Mouse (Mus musculus): ENCODE measurements around the gene Zdhhc3. TPM values are rescaled to one million over a fixed set of nuclear protein-coding genes. Genes with fewer than 3 reads are reported as not detected.

Zdhhc3 gene
- polyA plus RNA-seq, 2 experiments = 18.3 to 21.9 TPM

DNA sequence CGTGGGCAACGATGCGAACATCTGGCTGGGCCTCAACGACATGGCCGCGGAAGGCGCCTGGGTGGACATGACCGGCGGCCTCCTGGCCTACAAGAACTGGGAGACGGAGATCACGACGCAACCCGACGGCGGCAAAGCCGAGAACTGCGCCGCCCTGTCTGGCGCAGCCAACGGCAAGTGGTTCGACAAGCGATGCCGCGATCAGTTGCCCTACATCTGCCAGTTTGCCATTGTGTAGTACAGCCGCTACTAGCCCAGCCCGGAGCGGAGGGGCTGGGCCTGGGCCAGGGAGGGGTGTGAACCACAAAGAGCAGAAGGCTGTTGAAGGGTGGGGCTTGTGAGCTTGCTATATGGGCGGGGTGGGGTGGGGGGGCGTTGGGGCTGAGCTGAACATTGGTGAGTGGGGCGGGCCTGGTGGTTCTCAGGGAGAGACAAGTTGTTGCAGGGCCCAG, 43.9 kb upstream of the Zdhhc3 start:
- peak overlapping the region; percentile 29; the same call in 1 of the 2 replicates for H3K4me2 ChIP-seq (ENCODE audit: low read depth)
- WGBS (ENCODE audit: insufficient replicate concordance) = 42% methylated on average over 30 of the region's 30 CpGs
- TF ChIP-seq EP300 (IDR thresholded peaks at IDR 0.05; ENCODE audit: low read depth) = no peak
- TF ChIP-seq CTCF (IDR thresholded peaks at IDR 0.05; ENCODE audit: low read depth) = no peak
- H3K4me1 ChIP-seq (replicated peaks; ENCODE audit: control insufficient read depth in 2 of 2, insufficient read depth in 2 of 2, low read length in 1 of 2) = peaks cover 0 to 2% of the 10 kb centered on the region in 2 experiments; a peak in 2 of 4 replicates
- no peaks in the 10 kb centered on the region for H3K27me3 ChIP-seq (ENCODE audit: control insufficient read depth, insufficient read depth, low read length)
- H3K36me3 ChIP-seq (replicated peaks; ENCODE audit: control insufficient read depth, insufficient read depth, low read depth) = no peaks in the 10 kb centered on the region
- no peak overlapping the region for H3K9ac ChIP-seq (replicated peaks)
- no peak overlapping the region for H3K4me3 ChIP-seq (ENCODE audit: insufficient read depth in 1 of 2, low read depth in 2 of 2, low read length in 2 of 2)
- no peaks in the 10 kb centered on the region for H3K9me3 ChIP-seq (ENCODE audit: control insufficient read depth, low read length)
- no peak overlapping the region for H3K27ac ChIP-seq
- ATAC-seq (ENCODE audit: insufficient read depth) (peak; percentile 44; the same call in 1 of the 2 replicates), DNase-seq (ENCODE audit: low read depth in 3 of 3, low spot score in 3 of 3) (no peak)

DNA sequence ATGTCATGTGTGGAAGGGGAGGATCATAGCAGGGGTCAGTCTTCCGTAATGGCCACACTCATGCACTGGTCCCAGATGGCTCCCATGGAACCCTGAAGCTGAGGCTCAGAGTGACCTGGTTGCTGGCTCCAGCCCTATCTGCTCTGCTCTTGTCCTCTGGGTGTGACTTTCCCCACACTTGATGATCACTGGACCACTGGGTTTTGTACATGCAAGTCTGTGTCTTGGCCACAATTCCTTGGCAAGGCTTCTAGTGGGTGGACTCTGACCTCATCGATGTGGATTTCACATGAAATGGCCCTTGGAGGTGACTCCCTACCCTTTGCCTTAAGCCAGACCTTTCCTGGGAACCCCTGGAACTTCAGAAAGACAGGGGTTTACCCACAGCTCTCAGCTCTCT, 40.1 kb upstream of the Zdhhc3 start:
- Histone ChIP-seq H3K9ac (replicated peaks) (no peak overlapping the region), H3K9me3 (ENCODE audit: control insufficient read depth, low read length) (no peaks in the 10 kb centered on the region), H3K4me3 (ENCODE audit: insufficient read depth in 1 of 2, low read depth in 2 of 2, low read length in 2 of 2) (no peak overlapping the region), H3K27me3 (ENCODE audit: control insufficient read depth, insufficient read depth, low read length) (no peaks in the 10 kb centered on the region), H3K4me1 (replicated peaks; ENCODE audit: control insufficient read depth in 2 of 2, insufficient read depth in 2 of 2, low read length in 1 of 2) (peaks cover 0 to 2% of the 10 kb centered on the region in 2 experiments; a peak in 2 of 4 replicates), H3K36me3 (replicated peaks; ENCODE audit: control insufficient read depth, insufficient read depth, low read depth) (no peaks in the 10 kb centered on the region), H3K27ac (no peak overlapping the region), H3K4me2 (ENCODE audit: low read depth) (no peak overlapping the region)
- TF ChIP-seq CTCF (IDR thresholded peaks at IDR 0.05; ENCODE audit: low read depth) (no peak), EP300 (IDR thresholded peaks at IDR 0.05; ENCODE audit: low read depth) (no peak)
- 73% methylated on average over 2 of the region's 2 CpGs for WGBS (ENCODE audit: insufficient replicate concordance)
- ATAC-seq (ENCODE audit: insufficient read depth) (no peak), DNase-seq (ENCODE audit: low read depth in 3 of 3, low spot score in 3 of 3) (no peak)

DNA sequence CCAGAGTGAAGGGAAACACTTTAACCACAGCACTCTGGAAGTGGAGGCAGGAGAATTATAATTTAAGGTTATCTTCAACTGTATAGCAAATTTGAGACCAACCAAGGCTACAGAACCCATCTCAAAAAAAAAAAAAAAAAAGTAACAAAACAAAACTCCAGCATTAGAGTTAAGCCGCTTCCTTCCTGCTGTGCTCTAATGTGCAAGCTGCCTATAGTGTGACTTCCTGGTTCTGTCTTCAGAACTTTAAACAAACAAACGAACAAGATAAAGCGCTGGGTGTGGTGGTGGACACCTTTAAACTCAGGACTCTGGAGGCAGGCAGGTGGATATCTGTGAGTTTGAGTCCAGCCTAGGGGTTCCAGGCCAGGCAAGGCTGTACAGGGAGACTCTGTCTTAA, 39.0 kb upstream of the Zdhhc3 start:
- 19% methylated on average over 3 of the region's 3 CpGs for WGBS (ENCODE audit: insufficient replicate concordance)
- Histone ChIP-seq H3K27me3 (ENCODE audit: control insufficient read depth, insufficient read depth, low read length) (no peaks in the 10 kb centered on the region), H3K9ac (replicated peaks) (no peak overlapping the region), H3K4me3 (ENCODE audit: insufficient read depth in 1 of 2, low read depth in 2 of 2, low read length in 2 of 2) (no peak overlapping the region), H3K4me1 (replicated peaks; ENCODE audit: control insufficient read depth in 2 of 2, insufficient read depth in 2 of 2, low read length in 1 of 2) (peaks cover 0 to 2% of the 10 kb centered on the region in 2 experiments; a peak in 2 of 4 replicates), H3K27ac (no peak overlapping the region), H3K36me3 (replicated peaks; ENCODE audit: control insufficient read depth, insufficient read depth, low read depth) (no peaks in the 10 kb centered on the region), H3K9me3 (ENCODE audit: control insufficient read depth, low read length) (no peaks in the 10 kb centered on the region), H3K4me2 (ENCODE audit: low read depth) (no peak overlapping the region)
- no peak for DNase-seq (ENCODE audit: low read depth in 3 of 3, low spot score in 3 of 3)
- TF ChIP-seq CTCF (IDR thresholded peaks at IDR 0.05; ENCODE audit: low read depth) (no peak), EP300 (IDR thresholded peaks at IDR 0.05; ENCODE audit: low read depth) (no peak)
- no peak for ATAC-seq (ENCODE audit: insufficient read depth)

DNA sequence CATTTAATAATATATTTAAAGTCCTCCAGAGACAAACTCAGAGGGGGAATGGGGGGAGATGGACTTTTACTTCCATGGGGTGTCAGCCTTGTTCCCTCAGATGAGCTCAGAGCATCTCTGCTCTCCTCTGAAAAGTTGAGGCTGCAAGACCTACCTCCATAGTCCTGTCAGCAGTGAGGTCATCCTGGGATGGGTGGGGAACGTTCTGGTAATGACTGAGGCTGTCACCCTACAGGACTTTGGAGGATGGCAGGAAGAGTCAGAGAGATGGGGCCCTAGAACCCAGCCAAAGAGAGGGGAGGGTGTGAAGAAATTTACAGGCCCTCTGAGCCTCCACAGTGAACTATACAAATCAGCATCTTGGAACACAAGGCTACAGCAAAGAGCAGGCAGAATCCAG, 38.6 kb upstream of the Zdhhc3 start:
- Histone ChIP-seq H3K9ac (replicated peaks) (no peak overlapping the region), H3K4me2 (ENCODE audit: low read depth) (no peak overlapping the region), H3K27ac (no peak overlapping the region), H3K4me3 (ENCODE audit: insufficient read depth in 1 of 2, low read depth in 2 of 2, low read length in 2 of 2) (no peak overlapping the region), H3K36me3 (replicated peaks; ENCODE audit: control insufficient read depth, insufficient read depth, low read depth) (no peaks in the 10 kb centered on the region), H3K4me1 (replicated peaks; ENCODE audit: control insufficient read depth in 2 of 2, insufficient read depth in 2 of 2, low read length in 1 of 2) (peaks cover 0 to 2% of the 10 kb centered on the region in 2 experiments; a peak in 2 of 4 replicates), H3K27me3 (ENCODE audit: control insufficient read depth, insufficient read depth, low read length) (no peaks in the 10 kb centered on the region), H3K9me3 (ENCODE audit: control insufficient read depth, low read length) (no peaks in the 10 kb centered on the region)
- TF ChIP-seq EP300 (IDR thresholded peaks at IDR 0.05; ENCODE audit: low read depth) (no peak), CTCF (IDR thresholded peaks at IDR 0.05; ENCODE audit: low read depth) (no peak)
- DNase-seq (ENCODE audit: low read depth in 3 of 3, low spot score in 3 of 3) (no peak), ATAC-seq (ENCODE audit: insufficient read depth) (no peak)
- WGBS (ENCODE audit: insufficient replicate concordance) = 18% methylated on average over 1 of the region's 1 CpGs

DNA sequence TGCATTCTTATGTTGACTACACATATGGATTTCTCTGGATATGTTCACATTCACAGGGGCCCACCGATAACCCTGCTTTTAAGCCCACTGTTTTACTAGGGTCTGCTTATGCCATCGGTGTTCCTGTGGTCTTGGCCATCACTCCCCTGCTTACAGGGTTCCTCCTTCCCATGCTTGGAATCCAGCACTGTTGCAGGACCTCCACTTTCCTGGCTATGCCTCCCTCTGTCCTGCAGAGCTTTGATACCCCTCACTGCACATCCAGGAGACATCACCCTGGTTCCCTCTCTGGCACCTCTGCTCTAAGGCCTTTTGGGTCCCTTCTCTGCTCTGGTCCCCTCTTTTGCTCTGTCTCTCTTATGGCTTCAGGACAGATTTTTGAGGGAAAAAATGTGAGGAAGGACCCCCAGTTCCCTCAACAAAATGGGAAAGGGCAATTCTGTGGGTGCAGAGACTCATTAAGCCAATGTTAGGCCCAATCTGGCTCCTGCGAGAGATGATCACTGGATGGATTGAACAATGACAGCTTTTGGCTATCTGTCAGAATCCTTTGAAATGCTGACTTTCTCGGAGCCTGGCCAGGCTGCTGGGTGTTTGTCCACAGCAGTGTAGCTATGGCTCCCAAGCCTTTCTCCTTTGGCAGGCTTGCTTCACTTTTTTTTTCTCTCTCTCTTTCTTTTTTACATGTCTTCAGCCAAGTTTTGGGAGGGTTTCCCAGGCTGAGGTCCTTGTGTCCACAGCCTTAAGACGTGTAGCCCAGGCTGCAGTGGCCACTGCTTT, 37.4 kb upstream of the Zdhhc3 start, which contains the start of gene Clec3b:
TSS of gene Clec3b (plus strand) at position 706 of the 780 bp plus-strand sequence.
- Histone ChIP-seq H3K4me3 (ENCODE audit: insufficient read depth in 1 of 2, low read depth in 2 of 2, low read length in 2 of 2) (no peak within 1 kb of the TSS), H3K27ac (no peak within 1 kb of the TSS), H3K4me1 (replicated peaks; ENCODE audit: control insufficient read depth in 2 of 2, insufficient read depth in 2 of 2, low read length in 1 of 2) (peaks cover 0 to 2% of the 10 kb centered on the region in 2 experiments; a peak in 2 of 4 replicates), H3K9me3 (ENCODE audit: control insufficient read depth, low read length) (no peaks in the 10 kb centered on the region), H3K27me3 (ENCODE audit: control insufficient read depth, insufficient read depth, low read length) (no peaks in the 10 kb centered on the region), H3K4me2 (ENCODE audit: low read depth) (no peak within 1 kb of the TSS), H3K9ac (replicated peaks) (no peak within 1 kb of the TSS), H3K36me3 (replicated peaks; ENCODE audit: control insufficient read depth, insufficient read depth, low read depth) (no peaks in the 10 kb centered on the region)
- TF ChIP-seq EP300 (IDR thresholded peaks at IDR 0.05; ENCODE audit: low read depth) (no peak), CTCF (IDR thresholded peaks at IDR 0.05; ENCODE audit: low read depth) (no peak)
- no peak for DNase-seq (ENCODE audit: low read depth in 3 of 3, low spot score in 3 of 3)
- ATAC-seq (ENCODE audit: insufficient read depth) = no peak
- WGBS (ENCODE audit: insufficient replicate concordance) = 64% methylated on average over 5 of the region's 5 CpGs
